Mouse (Mus musculus) G1E (cell line): ENCODE measurements around the gene Hmg20b.

Experiments used
- CTCF ChIP-seq: IDR thresholded peaks from 2 replicates; pipeline ENCODE4 v1.5.1; 2012; ENCODE audit warnings: low read depth, low read length, inconsistent platforms, mixed read lengths
- GATA1 ChIP-seq: IDR thresholded peaks from 2 replicates; pipeline ENCODE4 v1.6.1; 2012; ENCODE audit warnings: borderline replicate concordance, low read length, inconsistent platforms, mixed read lengths
- POLR2AphosphoS5 ChIP-seq: IDR thresholded peaks from 2 replicates; pipeline ENCODE4 v1.6.1; 2012; ENCODE audit warnings: low read depth, low read length, inconsistent platforms; ENCODE audit not compliant: insufficient replicate concordance
- TAL1 ChIP-seq: conservative IDR thresholded peaks from 2 replicates; pipeline ENCODE4 v1.6.1; 2012; ENCODE audit warnings: low read depth, low read length, inconsistent platforms, mixed read lengths

DNA sequence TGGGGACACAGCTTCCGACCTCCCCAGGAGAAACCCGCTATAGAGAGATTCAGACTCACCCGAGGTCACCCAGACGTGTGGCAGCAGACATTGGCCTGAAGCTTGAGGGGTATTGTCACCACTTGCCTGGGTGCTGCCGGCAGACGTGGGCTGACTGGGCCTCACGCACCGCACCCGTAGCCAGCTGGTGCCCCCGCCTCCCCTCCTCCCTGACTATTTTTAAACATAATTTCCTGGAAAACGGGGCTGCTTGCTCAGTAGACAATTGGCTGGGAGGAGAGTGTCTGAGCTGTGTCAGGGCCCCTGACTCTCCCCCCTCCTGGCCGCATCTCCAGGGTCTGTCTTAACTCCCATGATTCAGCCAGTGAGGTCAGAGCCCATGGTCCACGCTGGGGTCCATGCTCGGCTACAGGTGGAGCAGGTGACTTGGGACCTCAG is 47.5 kb downstream of the Hmg20b start:
- TF ChIP-seq TAL1 (no peak), CTCF (no peak), POLR2AphosphoS5 (no peak), GATA1 (no peak)
